Mouse (Mus musculus) CH12.LX (cell line): ENCODE results near the gene S100a13. TPM values are rescaled to one million over a fixed set of nuclear protein-coding genes. Genes with fewer than 3 reads are reported as not detected.

Experiments used
- DNase-seq: peaks from one replicate; pipeline ENCODE4 v3.0.0-alpha.2; 2013; ENCODE audit errors: extremely low read depth
- H3K27ac ChIP-seq: 2 replicates; pipeline ENCODE4 v1.5.1; 2012; ENCODE audit warnings: low read depth, mild to moderate bottlenecking, control low read depth, moderate library complexity; ENCODE audit not compliant: insufficient read depth
- H3K27me3 ChIP-seq: replicated peaks from 2 replicates; pipeline ENCODE3; 2012; ENCODE audit warnings: inconsistent platforms
- H3K36me3 ChIP-seq, 2 experiments: replicated peaks in 1 of 2; 2 replicates each; pipeline versions ENCODE3 to v1.6.1; 2012; ENCODE audit warnings: inconsistent platforms in 1 of 2, low read length in 1 of 2, mild to moderate bottlenecking in 1 of 2, mixed read lengths in 1 of 2, moderate library complexity in 1 of 2; ENCODE audit not compliant: control insufficient read depth in 1 of 2, insufficient read depth in 1 of 2
- H3K4me1 ChIP-seq, 2 experiments: 2 replicates each; pipeline ENCODE4 v1.6.1; 2012; ENCODE audit warnings: inconsistent platforms in 1 of 2, moderate library complexity in 1 of 2; ENCODE audit not compliant: insufficient read depth in 2 of 2, control insufficient read depth in 1 of 2
- H3K4me2 ChIP-seq: 2 replicates; pipeline ENCODE4 v1.6.1; 2012; ENCODE audit warnings: low read depth, mild to moderate bottlenecking, control low read depth; ENCODE audit not compliant: poor library complexity, insufficient read depth, severe bottlenecking
- H3K4me3 ChIP-seq, 3 experiments: fragments of 150-350 bp in 1 of 3; sonication (generic) in 1 of 3; replicated peaks in 1 of 3; 2 replicates each; pipeline versions ENCODE3 to v1.5.1; 2011 to 2012; ENCODE audit warnings: low read depth in 2 of 3, low read length in 2 of 3, mild to moderate bottlenecking in 2 of 3, moderate library complexity in 2 of 3, control low read depth in 1 of 3, improper control_type of control experiment in 1 of 3, inconsistent platforms in 1 of 3, mixed read lengths in 1 of 3; ENCODE audit not compliant: poor library complexity in 1 of 3
- H3K79me2 ChIP-seq: replicated peaks from 2 replicates; pipeline ENCODE4 v1.6.1; 2012; ENCODE audit warnings: mild to moderate bottlenecking, moderate library complexity; ENCODE audit not compliant: control insufficient read depth, poor library complexity, insufficient read depth, severe bottlenecking; ENCODE audit errors: extremely low read depth
- H3K9ac ChIP-seq: 2 replicates; pipeline ENCODE4 v1.6.1; 2012; ENCODE audit warnings: low read depth, mild to moderate bottlenecking, control low read depth, moderate library complexity; ENCODE audit not compliant: insufficient read depth
- H3K9me3 ChIP-seq: replicated peaks from 2 replicates; pipeline ENCODE3; 2012; ENCODE audit warnings: low read length, inconsistent platforms, mixed read lengths
- BHLHE40 ChIP-seq: IDR thresholded peaks from 2 replicates; pipeline ENCODE4 v1.6.1; 2011; ENCODE audit warnings: mild to moderate bottlenecking, low read depth, low read length, improper control_type of control experiment
- CHD1 ChIP-seq: IDR thresholded peaks from 2 replicates; pipeline ENCODE4 v1.6.1; 2012; ENCODE audit warnings: low read depth, low read length, improper control_type of control experiment, inconsistent platforms
- E2F4 ChIP-seq: IDR thresholded peaks from 2 replicates; pipeline ENCODE4 v1.6.1; 2011; ENCODE audit warnings: low read depth, low read length, improper control_type of control experiment; ENCODE audit not compliant: insufficient replicate concordance
- EP300 ChIP-seq: IDR thresholded peaks from 2 replicates; pipeline ENCODE4 v1.6.1; 2011; ENCODE audit warnings: low read length, improper control_type of control experiment
- ETS1 ChIP-seq: conservative IDR thresholded peaks from 2 replicates; pipeline ENCODE4 v1.6.1; 2012; ENCODE audit warnings: low read depth, mild to moderate bottlenecking, inconsistent platforms, low read length, improper control_type of control experiment, moderate library complexity
- IRF4 ChIP-seq: IDR thresholded peaks from 2 replicates; pipeline ENCODE4 v1.6.1; 2014; ENCODE audit warnings: low read depth, mild to moderate bottlenecking, inconsistent platforms, low read length, improper control_type of control experiment
- KAT2A ChIP-seq: IDR thresholded peaks from 2 replicates; pipeline ENCODE4 v1.6.1; 2012; ENCODE audit warnings: low read length, improper control_type of control experiment, inconsistent platforms; ENCODE audit not compliant: insufficient replicate concordance
- MAFK ChIP-seq: IDR thresholded peaks from 2 replicates; pipeline ENCODE4 v1.6.1; 2011; ENCODE audit warnings: low read length, improper control_type of control experiment; ENCODE audit not compliant: insufficient replicate concordance
- MAX ChIP-seq: IDR thresholded peaks from 2 replicates; pipeline ENCODE4 v1.6.1; 2011; ENCODE audit warnings: low read length, improper control_type of control experiment
- MYC ChIP-seq: IDR thresholded peaks from 2 replicates; pipeline ENCODE4 v1.6.1; 2011; ENCODE audit warnings: low read depth, mild to moderate bottlenecking, improper control_type of control experiment, low read length
- POLR2A ChIP-seq: IDR thresholded peaks from 2 replicates; pipeline ENCODE4 v1.6.1; 2011; ENCODE audit warnings: low read depth, mild to moderate bottlenecking, improper control_type of control experiment, low read length
- RAD21 ChIP-seq: IDR thresholded peaks from 2 replicates; pipeline ENCODE4 v1.6.1; 2011; ENCODE audit warnings: low read depth, mild to moderate bottlenecking, low read length, improper control_type of control experiment, moderate library complexity
- TBP ChIP-seq: conservative IDR thresholded peaks from 2 replicates; pipeline ENCODE4 v1.6.1; 2011; ENCODE audit warnings: low read depth, low read length, improper control_type of control experiment
- USF2 ChIP-seq: conservative IDR thresholded peaks from 2 replicates; pipeline ENCODE4 v1.6.1; 2011; ENCODE audit warnings: low read depth, low read length, improper control_type of control experiment
- ZMIZ1 ChIP-seq: IDR thresholded peaks from 2 replicates; pipeline ENCODE4 v1.6.1; 2012; ENCODE audit warnings: low read depth, mild to moderate bottlenecking, inconsistent platforms, low read length, improper control_type of control experiment
- dilution Hi-C: fragments of 300-500 bp; cut with MboI; formaldehyde crosslinking; loops from 2 replicates; pipeline ENCODE4 v1.14.3; 2020; ENCODE audit warnings: low sequenced_read_pairs; ENCODE audit not compliant: extremely low pct_unique_long_range_greater_than_20kb, extremely low pct_ligation_motif_present
- in situ Hi-C: fragments of 300-500 bp; cut with MboI; formaldehyde crosslinking; loops from 3 replicates; pipeline ENCODE4 v1.14.3; 2019; ENCODE audit warnings: low sequenced_read_pairs, low pct_ligation_motif_present, low pct_unique_long_range_greater_than_20kb, mixed read lengths
- polyA plus RNA-seq: library from polyadenylated mRNA; unstranded; fragments of >175 nt; gene quantifications from 2 replicates; pipeline ENCODE4 v1.2.1, GENCODE M21; 2012; ENCODE audit warnings: low read depth; ENCODE audit not compliant: insufficient read length
- total RNA-seq, 2 experiments: library from RNA; depleted of rRNA; stranded (reverse); fragments of 300-350 nt in 1 of 2; fragments of >200 nt in 1 of 2; gene quantifications; 2 replicates each; pipeline ENCODE4 v1.2.3; 2012 to 2014

S100a13 gene
- total and polyA plus RNA-seq, 3 experiments, result 19.3 to 41.6 (median 35.5) TPM

GRCm38 (mm10) chr3:90552231-90552630 lies 38.0 kb downstream of the S100a13 start:
- H3K27ac ChIP-seq, result no peak overlapping the region
- in situ Hi-C loops (no loop called here), dilution Hi-C loops (no loop called here)
- H3K36me3 ChIP-seq, result no peaks in the 10 kb centered on the region
- DNase-seq, result no peak
- H3K79me2 ChIP-seq, result no peaks in the 10 kb centered on the region
- H3K27me3 ChIP-seq, result peaks cover 4% of the 10 kb centered on the region
- no peak overlapping the region for H3K4me3 ChIP-seq
- no peaks in the 10 kb centered on the region for H3K4me1 ChIP-seq
- no peaks in the 10 kb centered on the region for H3K9me3 ChIP-seq
- H3K9ac ChIP-seq, result no peak overlapping the region
- TF ChIP-seq IRF4, result no peak
- TF ChIP-seq, all 38 proteins: peak for 0
- no peak overlapping the region for H3K4me2 ChIP-seq

GRCm38 (mm10) chr3:90555954-90556353 lies 41.7 kb downstream of the S100a13 start:
- Histone ChIP-seq H3K9ac (no peak overlapping the region), H3K4me2 (no peak overlapping the region), H3K4me1 (no peaks in the 10 kb centered on the region), H3K27ac (no peak overlapping the region), H3K4me3 (no peak overlapping the region), H3K9me3 (no peaks in the 10 kb centered on the region), H3K27me3 (peaks cover 20% of the 10 kb centered on the region), H3K79me2 (no peaks in the 10 kb centered on the region), H3K36me3 (no peaks in the 10 kb centered on the region)
- TF ChIP-seq BHLHE40, result no peak
- in situ Hi-C loops (no loop called here), dilution Hi-C loops (no loop called here)
- no peak for DNase-seq

- dilution Hi-C loops, result no loop called here
- Histone ChIP-seq H3K79me2 (no peaks in the 10 kb centered on the region), H3K4me1 (no peaks in the 10 kb centered on the region), H3K4me2 (no peak within 1 kb of the TSS), H3K9me3 (no peaks in the 10 kb centered on the region), H3K27me3 (peaks cover 42% of the 10 kb centered on the region), H3K27ac (no peak within 1 kb of the TSS), H3K9ac (no peak within 1 kb of the TSS), H3K36me3 (no peaks in the 10 kb centered on the region), H3K4me3 (no peak within 1 kb of the TSS)
- in situ Hi-C loops, result no loop called here
- TF ChIP-seq MAX (no peak), CHD1 (no peak), ETS1 (no peak), E2F4 (no peak), IRF4 (no peak), RAD21 (no peak), USF2 (no peak), MYC (no peak), TBP (no peak), KAT2A (no peak), ZMIZ1 (no peak), MAFK (no peak), POLR2A (no peak), EP300 (no peak)
- DNase-seq, result no peak
Observed at GRCm38 (mm10) chr3:90560008-90560628, 45.9 kb downstream of the S100a13 start, which contains the start of gene S100a3. Gene S100a3, plus strand, starts transcription at chr3:90560578.

Other genes starting within 250 kb of the S100a13 start
Only the 20 nearest of the 21 such genes appear.
- 8.9 and 10.0 TPM in 2 replicates for gene Gatad2b, start 221.3 kb upstream of the S100a13 start, total RNA-seq (2012; rRNA removed)
- gene Gatad2b, start 221.3 kb upstream of the S100a13 start, total RNA-seq (2014; rRNA removed), result 6.4 and 8.4 TPM in 2 replicates
- 20.6 and 22.6 TPM in 2 replicates for gene Gatad2b, start 221.3 kb upstream of the S100a13 start, polyA plus RNA-seq
- 2.6 TPM in 2 replicates for gene Slc27a3, start 124.5 kb upstream of the S100a13 start, total RNA-seq (2012; rRNA removed)
- 1.3 and 1.5 TPM in 2 replicates for gene Slc27a3, start 124.5 kb upstream of the S100a13 start, total RNA-seq (2014; rRNA removed)
- 1.6 and 1.9 TPM in 2 replicates for gene Slc27a3, start 124.5 kb upstream of the S100a13 start, polyA plus RNA-seq
- 30.7 and 36.5 TPM in 2 replicates for gene Ints3, start 80.8 kb upstream of the S100a13 start, total RNA-seq (2012; rRNA removed)
- gene Ints3, start 80.8 kb upstream of the S100a13 start, total RNA-seq (2014; rRNA removed), result 20.3 and 20.5 TPM in 2 replicates
- 37.9 and 45.9 TPM in 2 replicates for gene Ints3, start 80.8 kb upstream of the S100a13 start, polyA plus RNA-seq
- gene Npr1, start 48.6 kb upstream of the S100a13 start, total RNA-seq (2012; rRNA removed), result 0.13 TPM in 2 replicates
- gene Npr1, start 48.6 kb upstream of the S100a13 start, total RNA-seq (2014; rRNA removed), result not detected in 2 replicates
- not detected in 2 replicates for gene Npr1, start 48.6 kb upstream of the S100a13 start, polyA plus RNA-seq
- 120 and 148 TPM in 2 replicates for gene Ilf2, start 38.3 kb upstream of the S100a13 start, total RNA-seq (2012; rRNA removed)
- 182 and 208 TPM in 2 replicates for gene Ilf2, start 38.3 kb upstream of the S100a13 start, total RNA-seq (2014; rRNA removed)
- gene Ilf2, start 38.3 kb upstream of the S100a13 start, polyA plus RNA-seq, result 197 and 199 TPM in 2 replicates
- 18.4 and 18.9 TPM in 2 replicates for gene Snapin, start 23.4 kb upstream of the S100a13 start, total RNA-seq (2012; rRNA removed)
- gene Snapin, start 23.4 kb upstream of the S100a13 start, total RNA-seq (2014; rRNA removed), result 39.8 and 42.0 TPM in 2 replicates
- gene Snapin, start 23.4 kb upstream of the S100a13 start, polyA plus RNA-seq, result 33.0 and 37.8 TPM in 2 replicates
- 88.5 and 106 TPM in 2 replicates for gene Chtop, start 4.9 kb upstream of the S100a13 start, total RNA-seq (2012; rRNA removed)
- gene Chtop, start 4.9 kb upstream of the S100a13 start, total RNA-seq (2014; rRNA removed), result 130 and 134 TPM in 2 replicates
- 126 and 137 TPM in 2 replicates for gene Chtop, start 4.9 kb upstream of the S100a13 start, polyA plus RNA-seq
- 8.9 and 13.2 TPM in 2 replicates for gene S100a1, start within 50 bp of the S100a13 start, total RNA-seq (2012; rRNA removed)
- gene S100a1, start within 50 bp of the S100a13 start, total RNA-seq (2014; rRNA removed), result 2.6 and 3.8 TPM in 2 replicates
- gene S100a1, start within 50 bp of the S100a13 start, polyA plus RNA-seq, result 2.7 and 5.0 TPM in 2 replicates
- not detected in 2 replicates for gene S100a14, start 12.4 kb downstream of the S100a13 start, total RNA-seq (2012; rRNA removed)
- not detected in 2 replicates for gene S100a14, start 12.4 kb downstream of the S100a13 start, total RNA-seq (2014; rRNA removed)
- gene S100a14, start 12.4 kb downstream of the S100a13 start, polyA plus RNA-seq, result not detected in 2 replicates
- not detected in 2 replicates for gene S100a16, start 22.8 kb downstream of the S100a13 start, total RNA-seq (2012; rRNA removed)
- gene S100a16, start 22.8 kb downstream of the S100a13 start, total RNA-seq (2014; rRNA removed), result not detected in 2 replicates
- not detected in 2 replicates for gene S100a16, start 22.8 kb downstream of the S100a13 start, polyA plus RNA-seq
- not detected in 2 replicates for gene S100a3, start 46.1 kb downstream of the S100a13 start, total RNA-seq (2012; rRNA removed)
- gene S100a3, start 46.1 kb downstream of the S100a13 start, total RNA-seq (2014; rRNA removed), result not detected in 2 replicates
- gene S100a3, start 46.1 kb downstream of the S100a13 start, polyA plus RNA-seq, result not detected in 2 replicates
- gene S100a2, start 75.8 kb downstream of the S100a13 start, total RNA-seq (2012; rRNA removed), result not detected in 2 replicates
- not detected in 2 replicates for gene S100a2, start 75.8 kb downstream of the S100a13 start, total RNA-seq (2014; rRNA removed)
- gene S100a2, start 75.8 kb downstream of the S100a13 start, polyA plus RNA-seq, result not detected in 2 replicates
- not detected in 2 replicates for gene Gm42674, start 87.5 kb downstream of the S100a13 start, total RNA-seq (2012; rRNA removed)
- not detected in 2 replicates for gene Gm42674, start 87.5 kb downstream of the S100a13 start, total RNA-seq (2014; rRNA removed)
- not detected in 2 replicates for gene Gm42674, start 87.5 kb downstream of the S100a13 start, polyA plus RNA-seq
- gene S100a4, start 89.3 kb downstream of the S100a13 start, total RNA-seq (2012; rRNA removed), result 0.76 TPM in 1 of 2 replicates, not detected in the other
- gene S100a4, start 89.3 kb downstream of the S100a13 start, total RNA-seq (2014; rRNA removed), result 1.1 and 1.2 TPM in 2 replicates
- gene S100a4, start 89.3 kb downstream of the S100a13 start, polyA plus RNA-seq, result 0.86 TPM in 1 of 2 replicates, not detected in the other
- gene S100a5, start 94.1 kb downstream of the S100a13 start, total RNA-seq (2012; rRNA removed), result not detected in 2 replicates
- not detected in 2 replicates for gene S100a5, start 94.1 kb downstream of the S100a13 start, total RNA-seq (2014; rRNA removed)
- gene S100a5, start 94.1 kb downstream of the S100a13 start, polyA plus RNA-seq, result not detected in 2 replicates
- gene S100a6, start 98.4 kb downstream of the S100a13 start, total RNA-seq (2012; rRNA removed), result not detected in 2 replicates
- gene S100a6, start 98.4 kb downstream of the S100a13 start, total RNA-seq (2014; rRNA removed), result not detected in 2 replicates
- gene S100a6, start 98.4 kb downstream of the S100a13 start, polyA plus RNA-seq, result not detected in 2 replicates
- gene S100a7a, start 139.6 kb downstream of the S100a13 start, total RNA-seq (2012; rRNA removed), result not detected in 2 replicates
- gene S100a7a, start 139.6 kb downstream of the S100a13 start, total RNA-seq (2014; rRNA removed), result not detected in 2 replicates
- not detected in 2 replicates for gene S100a7a, start 139.6 kb downstream of the S100a13 start, polyA plus RNA-seq
- gene S100a8, start 154.5 kb downstream of the S100a13 start, total RNA-seq (2012; rRNA removed), result not detected in 2 replicates
- not detected in 2 replicates for gene S100a8, start 154.5 kb downstream of the S100a13 start, total RNA-seq (2014; rRNA removed)
- gene S100a8, start 154.5 kb downstream of the S100a13 start, polyA plus RNA-seq, result not detected in 2 replicates
- not detected in 2 replicates for gene S100a9, start 181.3 kb downstream of the S100a13 start, total RNA-seq (2012; rRNA removed)
- not detected in 2 replicates for gene S100a9, start 181.3 kb downstream of the S100a13 start, total RNA-seq (2014; rRNA removed)
- gene S100a9, start 181.3 kb downstream of the S100a13 start, polyA plus RNA-seq, result not detected in 2 replicates
- gene Pglyrp4, start 212.5 kb downstream of the S100a13 start, total RNA-seq (2012; rRNA removed), result not detected in 2 replicates
- not detected in 2 replicates for gene Pglyrp4, start 212.5 kb downstream of the S100a13 start, total RNA-seq (2014; rRNA removed)
- gene Pglyrp4, start 212.5 kb downstream of the S100a13 start, polyA plus RNA-seq, result not detected in 2 replicates